Mouse (Mus musculus) ES-E14 (cell line): ENCODE measurements around the gene E130114P18Rik.

ENCODE experiments used
- HCFC1 ChIP-seq: IDR thresholded peaks from 2 replicates; pipeline ENCODE4 v1.6.1; 2012; ENCODE audit warnings: low read length, inconsistent platforms, borderline replicate concordance; ENCODE audit not compliant: insufficient read depth
- MAFK ChIP-seq: IDR thresholded peaks from 2 replicates; pipeline ENCODE4 v1.6.1; 2014; ENCODE audit warnings: mild to moderate bottlenecking, low read depth, low read length, inconsistent platforms; ENCODE audit not compliant: insufficient read depth
- ZC3H11A ChIP-seq: IDR thresholded peaks from 2 replicates; pipeline ENCODE4 v1.6.1; 2012; ENCODE audit warnings: low read depth, mild to moderate bottlenecking, inconsistent platforms, low read length, borderline replicate concordance
- ZNF384 ChIP-seq: IDR thresholded peaks from 2 replicates; pipeline ENCODE4 v1.6.1; 2012; ENCODE audit warnings: low read depth, low read length, inconsistent platforms

GRCm38 (mm10) chr4:97754241-97754640 lies 23.6 kb downstream of the E130114P18Rik start:
- TF ChIP-seq MAFK (no peak), ZC3H11A (no peak), ZNF384 (no peak), HCFC1 (no peak)
